Mouse (Mus musculus): ENCODE data around the gene Armc9. TPM values are rescaled to one million over a fixed set of nuclear protein-coding genes. Genes with fewer than 3 reads are reported as not detected.
A peak's percentile ranks its signal among the peaks of the same experiment; 100 is the strongest.

Gene Armc9
- total RNA-seq, 2 experiments from 2014 or later, result 6.4 to 7.2 TPM

- DNase-seq (ENCODE audit: low spot score in 2 of 2), result no peak
Observed at GRCm38 (mm10) chr1:86269190-86269508, 114.6 kb downstream of the Armc9 start.

GRCm38 (mm10) chr1:86271707-86272106, 117.1 kb downstream of the Armc9 start:
- no peak for DNase-seq (ENCODE audit: low spot score in 2 of 2)

GRCm38 (mm10) chr1:86277055-86277454, 122.5 kb downstream of the Armc9 start:
- no peak for DNase-seq (ENCODE audit: low spot score in 2 of 2)

- DNase-seq (ENCODE audit: low spot score in 2 of 2), result peak in 1 of 2 experiments; percentile 13
Observed at GRCm38 (mm10) chr1:86281781-86282536, 127.4 kb downstream of the Armc9 start.

- no peak for DNase-seq (ENCODE audit: low spot score in 2 of 2)
Observed at GRCm38 (mm10) chr1:86284101-86284500, 129.5 kb downstream of the Armc9 start.

GRCm38 (mm10) chr1:86285295-86285694, 130.7 kb downstream of the Armc9 start:
- no peak for DNase-seq (ENCODE audit: low spot score in 2 of 2)

- no peak for DNase-seq (ENCODE audit: low spot score in 2 of 2)
Observed at GRCm38 (mm10) chr1:86287473-86287872, 132.9 kb downstream of the Armc9 start.

GRCm38 (mm10) chr1:86290452-86290851, 135.9 kb downstream of the Armc9 start:
- no peak for DNase-seq (ENCODE audit: low spot score in 2 of 2)

- no peak for DNase-seq (ENCODE audit: low spot score in 2 of 2)
Observed at GRCm38 (mm10) chr1:86293091-86293490, 138.5 kb downstream of the Armc9 start.

GRCm38 (mm10) chr1:86293868-86294267, 139.3 kb downstream of the Armc9 start:
- no peak for DNase-seq (ENCODE audit: low spot score in 2 of 2)

- no peak for DNase-seq (ENCODE audit: low spot score in 2 of 2)
Observed at GRCm38 (mm10) chr1:86294472-86294871, 139.9 kb downstream of the Armc9 start.

GRCm38 (mm10) chr1:86300093-86300492, 145.5 kb downstream of the Armc9 start:
- DNase-seq (ENCODE audit: low spot score in 2 of 2), result no peak

GRCm38 (mm10) chr1:86300731-86301130, 146.2 kb downstream of the Armc9 start:
- no peak for DNase-seq (ENCODE audit: low spot score in 2 of 2)

GRCm38 (mm10) chr1:86301221-86302091, 146.9 kb downstream of the Armc9 start:
- no peak for DNase-seq (ENCODE audit: low spot score in 2 of 2)

GRCm38 (mm10) chr1:86302532-86302931, 148.0 kb downstream of the Armc9 start, which contains the start of gene B3gnt7:
Gene B3gnt7 (plus strand): TSS chr1:86302832.
- DNase-seq (ENCODE audit: low spot score in 2 of 2), result no peak

GRCm38 (mm10) chr1:86303063-86303872, 148.7 kb downstream of the Armc9 start:
- DNase-seq (ENCODE audit: low spot score in 2 of 2), result peak in 1 of 2 experiments; percentile 40

- no peak for DNase-seq (ENCODE audit: low spot score in 2 of 2)
Observed at GRCm38 (mm10) chr1:86303873-86304250, 149.3 kb downstream of the Armc9 start.

GRCm38 (mm10) chr1:86306686-86307085, 152.1 kb downstream of the Armc9 start:
- DNase-seq (ENCODE audit: low spot score in 2 of 2), result no peak

- DNase-seq (ENCODE audit: low spot score in 2 of 2), result no peak
Observed at GRCm38 (mm10) chr1:86307177-86307762, 152.7 kb downstream of the Armc9 start.

GRCm38 (mm10) chr1:86307871-86308641, 153.5 kb downstream of the Armc9 start:
- no peak for DNase-seq (ENCODE audit: low spot score in 2 of 2)

Measured in adrenal gland, adult 18-20 months (tissue).